In genomic region chr3:96596228-96596707, GRCm38 (mm10) we compare ENCODE assay signal across 8 mouse cellular contexts. TPM values are rescaled to one million over a fixed set of nuclear protein-coding genes. Genes with fewer than 3 reads are reported as not detected.
DNase-seq lines count a peak whose midpoint lies in the region; ATAC-seq and TF ChIP-seq lines count a peak whose summit lies in the region.

Gene Ankrd34a (plus strand): TSS chr3:96596636.

- H3K4me1 ChIP-seq in spleen, adult 2 months (ENCODE audit: control insufficient read depth, insufficient read depth, insufficient read length), result peaks cover 19% of the 10 kb centered on the region
- H3K4me1 ChIP-seq in embryonic facial prominence, embryonic 15.5 days, result peaks cover 49% of the 10 kb centered on the region
- H3K4me1 ChIP-seq in heart, embryonic 15.5 days (replicated peaks), result peaks cover 57% of the 10 kb centered on the region
- peaks cover 31% of the 10 kb centered on the region for H3K4me1 ChIP-seq in liver, embryonic 16.5 days (ENCODE audit: control insufficient read depth, low read depth, low read length)

- H3K27me3 ChIP-seq in spleen, adult 2 months (ENCODE audit: control insufficient read depth, insufficient read depth, low read length), result peaks cover 28% of the 10 kb centered on the region
- peaks cover 12% of the 10 kb centered on the region for H3K27me3 ChIP-seq in embryonic facial prominence, embryonic 15.5 days
- H3K27me3 ChIP-seq in heart, embryonic 15.5 days, result no peaks in the 10 kb centered on the region
- H3K27me3 ChIP-seq in liver, embryonic 16.5 days (ENCODE audit: control insufficient read depth, insufficient read depth, low read depth, low read length), result peaks cover 65% of the 10 kb centered on the region

- no peak within 1 kb of the TSS for H3K27ac ChIP-seq in spleen, adult 2 months (ENCODE audit: insufficient read depth, low read length)
- H3K27ac ChIP-seq in embryonic facial prominence, embryonic 15.5 days (replicated peaks), result peak within 1 kb of the TSS; percentile 58
- H3K27ac ChIP-seq in heart, embryonic 15.5 days, result peak within 1 kb of the TSS; percentile 80
- H3K27ac ChIP-seq in liver, embryonic 16.5 days (ENCODE audit: low read length), result no peak within 1 kb of the TSS

- H3K36me3 ChIP-seq in spleen, adult 2 months (ENCODE audit: control insufficient read depth, insufficient read depth, low read length), result no peaks in the 10 kb centered on the region
- no peaks in the 10 kb centered on the region for H3K36me3 ChIP-seq in embryonic facial prominence, embryonic 15.5 days
- no peaks in the 10 kb centered on the region for H3K36me3 ChIP-seq in heart, embryonic 15.5 days
- no peaks in the 10 kb centered on the region for H3K36me3 ChIP-seq in liver, embryonic 16.5 days (ENCODE audit: control insufficient read depth, insufficient read depth)

- ATAC-seq in embryonic facial prominence, embryonic 15.5 days (ENCODE audit: insufficient number of reproducible peaks, low FRiP score, low TSS enrichment, low read depth), result no peak
- ATAC-seq in heart, embryonic 15.5 days (replicated peaks; ENCODE audit: insufficient number of reproducible peaks, insufficient read depth, low FRiP score, low read depth), result no peak
- ATAC-seq in liver, embryonic 16.5 days (ENCODE audit: low read depth), result no peak

- no peaks in the 10 kb centered on the region for H3K9me3 ChIP-seq in embryonic facial prominence, embryonic 15.5 days (replicated peaks)
- H3K9me3 ChIP-seq in heart, embryonic 15.5 days (replicated peaks), result no peaks in the 10 kb centered on the region
- H3K9me3 ChIP-seq in liver, embryonic 16.5 days (replicated peaks; ENCODE audit: control insufficient read depth, low read length), result no peaks in the 10 kb centered on the region

- WGBS in spleen, adult 2 months, result 7% methylated on average over 20 of the region's 23 CpGs
- 2% methylated on average over 17 of the region's 23 CpGs for WGBS in embryonic facial prominence, embryonic 15.5 days
- 1% methylated on average over 20 of the region's 23 CpGs for WGBS in heart, embryonic 15.5 days
- 2% methylated on average over 23 of the region's 23 CpGs for WGBS in liver, embryonic 16.5 days (ENCODE audit: insufficient replicate concordance)

- H3K4me2 ChIP-seq in embryonic facial prominence, embryonic 15.5 days (replicated peaks), result peak within 1 kb of the TSS; percentile 92
- H3K4me2 ChIP-seq in heart, embryonic 15.5 days, result peak within 1 kb of the TSS; percentile 90
- H3K4me2 ChIP-seq in liver, embryonic 16.5 days (ENCODE audit: low read depth, low read length), result peak within 1 kb of the TSS; percentile 50

- DNase-seq in spleen, adult 2 months (ENCODE audit: low read depth in 1 of 2, low spot score in 2 of 2), result no peak
- DNase-seq in spleen, postnatal 14 days (ENCODE audit: low spot score in 2 of 2), result no peak
- DNase-seq in layer of hippocampus, adult 18-20 months (ENCODE audit: low spot score in 2 of 2), result peak; percentile 79 to 85
- DNase-seq in right cerebral cortex, postnatal 25 days, result peak; percentile 87
- DNase-seq in spleen, adult 18-20 months, result no peak

- H3K9ac ChIP-seq in embryonic facial prominence, embryonic 15.5 days, result peak within 1 kb of the TSS; percentile 35
- H3K9ac ChIP-seq in heart, embryonic 15.5 days, result peak within 1 kb of the TSS; percentile 72
- peak within 1 kb of the TSS; percentile 23 for H3K9ac ChIP-seq in liver, embryonic 16.5 days (ENCODE audit: low read depth, low read length)

- TF ChIP-seq CTCF in spleen, adult 2 months (IDR thresholded peaks at IDR 0.05; ENCODE audit: extremely low read depth, insufficient read depth, insufficient read length, insufficient replicate concordance), result no peak

- peak within 1 kb of the TSS; percentile 47; the same call in 1 of the 2 replicates for H3K4me3 ChIP-seq in spleen, adult 2 months (ENCODE audit: extremely low read depth, insufficient read depth, insufficient read length)
- peak within 1 kb of the TSS; percentile 48 for H3K4me3 ChIP-seq in embryonic facial prominence, embryonic 15.5 days (replicated peaks)
- H3K4me3 ChIP-seq in heart, embryonic 15.5 days, result peak within 1 kb of the TSS; percentile 64
- H3K4me3 ChIP-seq in liver, embryonic 16.5 days (ENCODE audit: low read depth, low read length), result peak within 1 kb of the TSS; percentile 38

- TF ChIP-seq POLR2A in spleen, adult 2 months (IDR thresholded peaks at IDR 0.05; ENCODE audit: low read depth, low read length), result no peak

RNA-seq across cellular contexts. Expression of gene Ankrd34a, which starts in this region (rescaled TPM):
- polyA plus RNA-seq in spleen, adult 2 months (2012; rRNA removed), result 0.14 and 0.15 TPM in 2 replicates
- polyA plus RNA-seq in embryonic facial prominence, embryonic 15.5 days (2015; fragmentation: Nextera tagmentation; extraction: Ambion mirVana), result 2.2 and 3.0 TPM in 2 replicates
- polyA plus RNA-seq in heart, embryonic 15.5 days (2015; fragmentation: Nextera tagmentation; extraction: Ambion mirVana), result 6.7 TPM in 2 replicates
- 10 to 100 TPM; 55.7 to 56.8 TPM for total RNA-seq in layer of hippocampus, adult 18-20 months (2021)
- polyA plus RNA-seq in liver, embryonic 16.5 days (2015; fragmentation: Nextera tagmentation; extraction: Ambion mirVana), result 0.09 and 0.15 TPM in 2 replicates

Comparison
In these comparisons a context has a peak if more than half of its experiments do, and no peak if none do; other contexts are left out.
1. DNase-seq: peak in layer of hippocampus, adult 18-20 months (2 of 2) and right cerebral cortex, postnatal 25 days (single experiment); none in spleen, adult 2 months (0 of 2), spleen, postnatal 14 days (0 of 2) and spleen, adult 18-20 months (0 of 2).
2. H3K27ac ChIP-seq: peak in embryonic facial prominence, embryonic 15.5 days (single experiment) and heart, embryonic 15.5 days (single experiment); none in spleen, adult 2 months (single experiment) and liver, embryonic 16.5 days (single experiment).
3. Peak in every context shown above with its lines, with median percentiles within 50 percentile points of each other: H3K4me3 ChIP-seq, H3K4me2 ChIP-seq and H3K9ac ChIP-seq.